Mouse (Mus musculus): Measurements from ENCODE around the gene Ccm2l. TPM values are rescaled to one million over a fixed set of nuclear protein-coding genes. Genes with fewer than 3 reads are reported as not detected.
A peak's percentile ranks its signal among the peaks of the same experiment; 100 is the strongest.

Ccm2l gene
- 2.4 and 3.4 TPM in 2 replicates for polyA plus RNA-seq (2015; fragmentation: Nextera tagmentation; extraction: Ambion mirVana)

- H3K27ac ChIP-seq (replicated peaks): 0 out of 2 replicates have a peak within 1 kb of the TSS, but pooled peaks have one; percentile 33
- no peak within 1 kb of the TSS for H3K9ac ChIP-seq
- peaks cover 42% of the 10 kb centered on the region for H3K27me3 ChIP-seq
- H3K9me3 ChIP-seq: no peaks in the 10 kb centered on the region
- no peaks in the 10 kb centered on the region for H3K36me3 ChIP-seq
- 63% methylated on average over 12 of the region's 12 CpGs for WGBS
- no peak for ATAC-seq (ENCODE audit: low read depth)
- H3K4me2 ChIP-seq: peak within 1 kb of the TSS; percentile 27
- peak within 1 kb of the TSS; percentile 10; the same call in 1 of the 2 replicates for H3K4me3 ChIP-seq
- H3K4me1 ChIP-seq (replicated peaks): no peaks in the 10 kb centered on the region
These were observed at the start of gene Ccm2l for GRCm38 (mm10) chr2:153065747-153066508. Gene Ccm2l (plus strand): TSS chr2:153065955.

GRCm38 (mm10) chr2:153016786-153017185 is 49.0 kb upstream of the Ccm2l start:
- ATAC-seq (ENCODE audit: low read depth): no peak
- Histone ChIP-seq H3K4me3 (no peak overlapping the region), H3K9me3 (no peaks in the 10 kb centered on the region), H3K9ac (no peak overlapping the region), H3K27me3 (peaks cover 10% of the 10 kb centered on the region; the same call in 1 of the 2 replicates), H3K36me3 (peaks cover 18% of the 10 kb centered on the region), H3K4me2 (no peak overlapping the region), H3K4me1 (replicated peaks) (peaks cover 23% of the 10 kb centered on the region), H3K27ac (replicated peaks) (no peak overlapping the region)
- 44% methylated on average over 5 of the region's 5 CpGs for WGBS

- Histone ChIP-seq H3K4me2 (no peak overlapping the region), H3K9ac (no peak overlapping the region), H3K36me3 (no peaks in the 10 kb centered on the region), H3K9me3 (no peaks in the 10 kb centered on the region), H3K27me3 (peaks cover 10% of the 10 kb centered on the region), H3K27ac (replicated peaks) (no peak overlapping the region), H3K4me3 (no peak overlapping the region), H3K4me1 (replicated peaks) (peaks cover 12% of the 10 kb centered on the region)
- no peak for ATAC-seq (ENCODE audit: low read depth)
- 73% methylated on average over 3 of the region's 3 CpGs for WGBS
These were observed 46.4 kb upstream of the Ccm2l start for GRCm38 (mm10) chr2:153019355-153019754.

- no peak for ATAC-seq (ENCODE audit: low read depth)
- Histone ChIP-seq H3K9ac (no peak overlapping the region), H3K4me2 (no peak overlapping the region), H3K9me3 (no peaks in the 10 kb centered on the region), H3K4me1 (replicated peaks) (peaks cover under 1% of the 10 kb centered on the region; the same call in 1 of the 2 replicates), H3K36me3 (no peaks in the 10 kb centered on the region), H3K27ac (replicated peaks) (no peak overlapping the region), H3K27me3 (peaks cover 10% of the 10 kb centered on the region), H3K4me3 (no peak overlapping the region)
- 73% methylated on average over 3 of the region's 3 CpGs for WGBS
These were observed 44.6 kb upstream of the Ccm2l start for GRCm38 (mm10) chr2:153021163-153021562.

GRCm38 (mm10) chr2:153022855-153023254 is 42.9 kb upstream of the Ccm2l start:
- no peak overlapping the region for H3K4me3 ChIP-seq
- H3K27me3 ChIP-seq: no peaks in the 10 kb centered on the region; the same call in 1 of the 2 replicates
- H3K36me3 ChIP-seq: no peaks in the 10 kb centered on the region
- H3K4me2 ChIP-seq: no peak overlapping the region
- no peak overlapping the region for H3K27ac ChIP-seq (replicated peaks)
- 69% methylated on average over 4 of the region's 4 CpGs for WGBS
- no peaks in the 10 kb centered on the region for H3K4me1 ChIP-seq (replicated peaks)
- ATAC-seq (ENCODE audit: low read depth): no peak
- H3K9me3 ChIP-seq: no peaks in the 10 kb centered on the region
- no peak overlapping the region for H3K9ac ChIP-seq

- no peak overlapping the region for H3K4me2 ChIP-seq
- no peak overlapping the region for H3K27ac ChIP-seq (replicated peaks)
- ATAC-seq (ENCODE audit: low read depth): no peak
- H3K9ac ChIP-seq: no peak overlapping the region
- no peaks in the 10 kb centered on the region for H3K36me3 ChIP-seq
- peaks cover 10% of the 10 kb centered on the region for H3K4me1 ChIP-seq (replicated peaks)
- H3K4me3 ChIP-seq: no peak overlapping the region
- H3K9me3 ChIP-seq: no peaks in the 10 kb centered on the region
- WGBS: 83% methylated on average over 7 of the region's 7 CpGs
- H3K27me3 ChIP-seq: peaks cover 11% of the 10 kb centered on the region
These were observed 39.7 kb upstream of the Ccm2l start for GRCm38 (mm10) chr2:153026052-153026451.

GRCm38 (mm10) chr2:153027501-153027900 is 38.3 kb upstream of the Ccm2l start:
- H3K27ac ChIP-seq (replicated peaks): no peak overlapping the region
- H3K4me3 ChIP-seq: no peak overlapping the region
- no peaks in the 10 kb centered on the region for H3K9me3 ChIP-seq
- H3K4me2 ChIP-seq: no peak overlapping the region
- H3K4me1 ChIP-seq (replicated peaks): peaks cover 19% of the 10 kb centered on the region
- no peak overlapping the region for H3K9ac ChIP-seq
- no peaks in the 10 kb centered on the region for H3K36me3 ChIP-seq
- ATAC-seq (ENCODE audit: low read depth): no peak
- 59% methylated on average over 4 of the region's 4 CpGs for WGBS
- peaks cover 20% of the 10 kb centered on the region for H3K27me3 ChIP-seq

GRCm38 (mm10) chr2:153030422-153030821 is 35.3 kb upstream of the Ccm2l start:
- peak overlapping the region; percentile 80; the same call in 1 of the 2 replicates for H3K9ac ChIP-seq
- peak overlapping the region; percentile 70; the same call in 1 of the 2 replicates for H3K4me2 ChIP-seq
- H3K36me3 ChIP-seq: no peaks in the 10 kb centered on the region
- no peaks in the 10 kb centered on the region for H3K9me3 ChIP-seq
- H3K27me3 ChIP-seq: peaks cover 36% of the 10 kb centered on the region
- 16% methylated on average over 4 of the region's 4 CpGs for WGBS
- H3K27ac ChIP-seq (replicated peaks): peak overlapping the region; percentile 89
- H3K4me1 ChIP-seq (replicated peaks): peaks cover 47% of the 10 kb centered on the region
- ATAC-seq (ENCODE audit: low read depth): no peak
- no peak overlapping the region for H3K4me3 ChIP-seq

- Histone ChIP-seq H3K27me3 (peaks cover 36% of the 10 kb centered on the region), H3K36me3 (no peaks in the 10 kb centered on the region), H3K4me3 (peak within 1 kb of the TSS; percentile 75), H3K27ac (replicated peaks) (peak within 1 kb of the TSS; percentile 89), H3K9ac (peak within 1 kb of the TSS; percentile 80), H3K4me1 (replicated peaks) (peaks cover 57% of the 10 kb centered on the region), H3K4me2 (peak within 1 kb of the TSS; percentile 70), H3K9me3 (no peaks in the 10 kb centered on the region)
- under 1% methylated on average over 47 of the region's 54 CpGs for WGBS
- peak; percentile 86 for ATAC-seq (ENCODE audit: low read depth)
These were observed 34.4 kb upstream of the Ccm2l start, which contains the start of gene Xkr7 for GRCm38 (mm10) chr2:153031126-153032082. Gene Xkr7 (plus strand): TSS chr2:153031852.

GRCm38 (mm10) chr2:153032083-153032842 is 33.5 kb upstream of the Ccm2l start:
- Histone ChIP-seq H3K9me3 (no peaks in the 10 kb centered on the region), H3K4me1 (replicated peaks) (peaks cover 61% of the 10 kb centered on the region), H3K27me3 (peaks cover 36% of the 10 kb centered on the region), H3K27ac (replicated peaks) (peak overlapping the region; percentile 89), H3K4me2 (peak overlapping the region; percentile 70), H3K36me3 (no peaks in the 10 kb centered on the region), H3K9ac (peak overlapping the region; percentile 80), H3K4me3 (peak overlapping the region; percentile 75)
- ATAC-seq (ENCODE audit: low read depth): peak; percentile 70
- 2% methylated on average over 50 of the region's 58 CpGs for WGBS

- 12% methylated on average over 4 of the region's 4 CpGs for WGBS
- Histone ChIP-seq H3K4me3 (peak overlapping the region; percentile 75), H3K9ac (peak overlapping the region; percentile 80), H3K4me1 (replicated peaks) (peaks cover 65% of the 10 kb centered on the region), H3K4me2 (peak overlapping the region; percentile 70), H3K36me3 (no peaks in the 10 kb centered on the region), H3K9me3 (no peaks in the 10 kb centered on the region), H3K27ac (replicated peaks) (peak overlapping the region; percentile 89; the same call in 1 of the 2 replicates), H3K27me3 (peaks cover 36% of the 10 kb centered on the region)
- no peak for ATAC-seq (ENCODE audit: low read depth)
These were observed 32.8 kb upstream of the Ccm2l start for GRCm38 (mm10) chr2:153032973-153033372.
